Mouse (Mus musculus) heart, postnatal 0 days (tissue): Measurements from ENCODE around the gene Klhl5.

Source experiments
- CTCF ChIP-seq: IDR thresholded peaks from 2 replicates; pipeline ENCODE4 v1.5.1; 2016; ENCODE audit warnings: antibody characterized with exemption, control low read depth, low read depth
- EP300 ChIP-seq: IDR thresholded peaks from 2 replicates; pipeline ENCODE4 v1.6.1; 2016; ENCODE audit warnings: antibody characterized with exemption, low read depth

DNA sequence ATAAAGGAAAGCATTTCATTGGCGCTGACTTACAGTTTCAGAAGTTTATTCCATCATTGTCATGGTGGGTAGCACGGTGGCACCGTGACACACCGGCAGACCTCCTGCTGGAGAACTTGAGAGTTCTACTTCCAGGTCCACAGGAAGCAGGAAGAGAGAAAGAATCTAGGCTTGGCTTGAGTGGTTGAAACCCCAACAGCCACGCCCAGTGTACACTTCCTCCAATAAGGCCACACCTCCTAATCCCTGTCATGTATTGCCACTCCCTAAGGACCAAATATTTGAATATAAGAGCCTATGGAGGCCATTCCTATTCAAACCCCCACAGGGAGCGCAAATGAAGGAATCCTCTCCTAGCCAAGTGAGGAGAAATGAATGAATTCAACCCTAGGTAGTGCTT, 49.7 kb upstream of the Klhl5 start:
- TF ChIP-seq CTCF (no peak), EP300 (no peak)
